Mouse (Mus musculus) embryonic fibroblast, embryonic 13.5 days (primary cell): ENCODE data around the gene Rpl13a.

ENCODE experiments used
- CTCF ChIP-seq: IDR thresholded peaks from 2 replicates; pipeline ENCODE4 v1.5.1; 2011; ENCODE audit warnings: mild to moderate bottlenecking, control low read depth, low read length, moderate library complexity, borderline replicate concordance; ENCODE audit not compliant: insufficient read depth
- POLR2A ChIP-seq: IDR thresholded peaks from 2 replicates; pipeline ENCODE4 v1.6.1; 2011; ENCODE audit warnings: low read depth, mild to moderate bottlenecking, control low read depth, low read length, moderate library complexity

- TF ChIP-seq CTCF (no peak), POLR2A (no peak; the same call in 1 of the 2 replicates)
Measured at GRCm38 (mm10) chr7:45081016-45081415, 47.5 kb downstream of the Rpl13a start.
